Mouse (Mus musculus): ENCODE measurements around the gene Steap3. TPM values are rescaled to one million over a fixed set of nuclear protein-coding genes. Genes with fewer than 3 reads are reported as not detected.

The Steap3 gene
- polyA plus RNA-seq (2015; fragmentation: Illumina TruSeq; extraction: RNeasy Lipid Tissue Mini Kit (QIAGEN cat#74804); ENCODE audit: insufficient read depth, low read depth, low replicate concordance): 5.8 TPM

DNA sequence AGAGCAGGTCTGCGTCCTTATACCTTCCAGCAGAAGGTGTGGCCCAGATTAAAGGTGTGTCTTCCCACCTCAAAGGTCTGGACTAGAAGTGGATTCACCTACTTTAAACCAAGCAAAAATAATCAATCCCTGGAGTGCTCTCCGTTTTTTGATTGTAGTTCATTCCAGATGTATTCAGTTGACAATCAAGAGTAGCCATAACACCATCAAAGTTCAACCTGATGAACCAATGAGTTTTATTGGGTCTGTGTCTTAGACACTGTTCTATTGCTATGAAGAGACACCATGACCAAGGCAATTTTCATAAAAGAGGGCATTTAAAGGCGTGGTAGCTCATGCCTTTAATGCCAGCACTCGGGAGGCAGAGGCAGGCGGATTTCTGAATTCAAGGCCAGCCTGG lies at the start of gene Steap3:
Steap3 (minus strand) TSS at position 101 of the 400 bp plus-strand sequence.

Other genes starting within 250 kb of the Steap3 start
- gene Tmem37, start 198.6 kb downstream of the Steap3 start, polyA plus RNA-seq (2015; fragmentation: Illumina TruSeq; extraction: RNeasy Lipid Tissue Mini Kit (QIAGEN cat#74804); ENCODE audit: insufficient read depth, low read depth, low replicate concordance): 1.3 TPM
- 129 TPM for gene Dbi, start 151.6 kb downstream of the Steap3 start, polyA plus RNA-seq (2015; fragmentation: Illumina TruSeq; extraction: RNeasy Lipid Tissue Mini Kit (QIAGEN cat#74804); ENCODE audit: insufficient read depth, low read depth, low replicate concordance)
- not detected for gene 3110009E18Rik, start 151.5 kb downstream of the Steap3 start, polyA plus RNA-seq (2015; fragmentation: Illumina TruSeq; extraction: RNeasy Lipid Tissue Mini Kit (QIAGEN cat#74804); ENCODE audit: insufficient read depth, low read depth, low replicate concordance)
- 0.54 TPM for gene C1ql2, start 67.9 kb upstream of the Steap3 start, polyA plus RNA-seq (2015; fragmentation: Illumina TruSeq; extraction: RNeasy Lipid Tissue Mini Kit (QIAGEN cat#74804); ENCODE audit: insufficient read depth, low read depth, low replicate concordance)
- gene Marco, start 232.3 kb upstream of the Steap3 start, polyA plus RNA-seq (2015; fragmentation: Illumina TruSeq; extraction: RNeasy Lipid Tissue Mini Kit (QIAGEN cat#74804); ENCODE audit: insufficient read depth, low read depth, low replicate concordance): 1.00 TPM

All from pancreas, adult 10 weeks (tissue).